Mouse (Mus musculus) stomach, postnatal 0 days (tissue): ENCODE data around the gene Ankrd17.
"Not testable (repeated sequence)": the region's sequence is repeated elsewhere in the genome, so short reads cannot be mapped to it uniquely, and the experiment has no call there.

Experiments used
- CTCF ChIP-seq: IDR thresholded peaks from 2 replicates; pipeline ENCODE4 v1.5.1; 2016; ENCODE audit warnings: antibody characterized with exemption, low read depth, mild to moderate bottlenecking, moderate library complexity
- EP300 ChIP-seq: optimal IDR thresholded peaks from 2 replicates; pipeline ENCODE3; 2016; ENCODE audit warnings: antibody characterized with exemption

GRCm38 (mm10) chr5:90262230-90262629 lies 104.1 kb downstream of the Ankrd17 start:
- 0 out of 2 replicates have a peak, but pooled peaks have one; percentile 7 for TF ChIP-seq CTCF
- not testable (repeated sequence) for TF ChIP-seq EP300
